Mouse (Mus musculus) embryonic facial prominence, embryonic 10.5 days (tissue): ENCODE measurements around the gene Abcc4. TPM values are rescaled to one million over a fixed set of nuclear protein-coding genes. Genes with fewer than 3 reads are reported as not detected.
A peak's percentile ranks its signal among the peaks of the same experiment; 100 is the strongest.

ENCODE experiments used
- DNase-seq: peaks from one replicate; pipeline ENCODE4 v3.0.0-alpha.2; 2017; ENCODE audit warnings: low spot score
- H3K27ac ChIP-seq: fragments of 300-500 bp; sonication (generic); replicated peaks from 2 replicates; pipeline ENCODE4 v1.5.1; 2016; ENCODE audit warnings: mild to moderate bottlenecking
- H3K27me3 ChIP-seq: fragments of 300-500 bp; sonication (generic); replicated peaks from 2 replicates; pipeline ENCODE4 v1.6.1; 2016; ENCODE audit warnings: low read depth, mild to moderate bottlenecking; ENCODE audit not compliant: poor library complexity, severe bottlenecking
- H3K36me3 ChIP-seq: fragments of 300-500 bp; sonication (generic); replicated peaks from 2 replicates; pipeline ENCODE4 v1.6.1; 2016; ENCODE audit warnings: mild to moderate bottlenecking, moderate library complexity
- H3K4me1 ChIP-seq: fragments of 300-500 bp; sonication (generic); 2 replicates; pipeline ENCODE4 v1.6.1; 2016
- H3K4me3 ChIP-seq: fragments of 300-500 bp; sonication (generic); 2 replicates; pipeline ENCODE4 v1.5.1; 2016; ENCODE audit warnings: mild to moderate bottlenecking, moderate library complexity
- H3K9me3 ChIP-seq: fragments of 300-500 bp; sonication (generic); 2 replicates; pipeline ENCODE4 v1.6.1; 2016; ENCODE audit warnings: mild to moderate bottlenecking
- WGBS: fragments of 180-500 bp; shearing (Covaris S2); methylation state at CpG from one replicate; pipeline ENCODE4 v1.1.7; 2016; 5-methylcytosine and 5-hydroxymethylcytosine counted together
- microRNA-seq: library from miRNA; unstranded; fragments of <30 nt; microRNA quantifications from one replicate; pipeline ENCODE4, GENCODE M21; 2017
- polyA plus RNA-seq: library from polyadenylated mRNA; unstranded; fragments of >200 nt; fragmentation: Nextera tagmentation; extraction: Ambion mirVana; gene quantifications from 2 replicates; pipeline ENCODE4 v1.2.1, GENCODE M21; 2016

Abcc4 gene
- polyA plus RNA-seq, 1 experiment from 2014 or later, result 3.2 TPM

DNA sequence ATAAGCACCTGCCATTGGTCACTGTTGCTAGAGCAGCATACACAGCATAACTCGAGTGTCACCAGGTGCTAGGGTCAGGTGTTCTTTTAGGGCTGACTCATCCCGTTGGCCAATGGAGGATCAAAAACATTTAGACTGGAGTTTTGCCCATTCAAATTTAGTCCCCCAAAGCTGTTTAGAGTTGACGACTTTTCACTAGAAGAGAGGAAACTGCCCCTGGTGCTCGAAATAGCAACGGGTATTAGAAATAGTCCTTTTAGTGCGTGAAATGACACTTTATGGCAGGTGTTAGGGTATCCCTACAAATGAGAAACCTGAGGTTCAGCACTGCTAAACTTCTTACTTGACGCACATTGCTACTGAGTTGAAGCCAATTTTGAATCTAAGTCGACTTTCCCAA is 265.9 kb downstream of the Abcc4 start:
- 82% methylated on average over 8 of the region's 8 CpGs for WGBS
- peaks cover 18% of the 10 kb centered on the region for H3K4me1 ChIP-seq
- no peak for DNase-seq
- H3K9me3 ChIP-seq, result no peaks in the 10 kb centered on the region
- H3K4me3 ChIP-seq, result no peak overlapping the region
- H3K27ac ChIP-seq, result no peak overlapping the region
- peaks cover 83% of the 10 kb centered on the region for H3K27me3 ChIP-seq
- H3K36me3 ChIP-seq, result no peaks in the 10 kb centered on the region

DNA sequence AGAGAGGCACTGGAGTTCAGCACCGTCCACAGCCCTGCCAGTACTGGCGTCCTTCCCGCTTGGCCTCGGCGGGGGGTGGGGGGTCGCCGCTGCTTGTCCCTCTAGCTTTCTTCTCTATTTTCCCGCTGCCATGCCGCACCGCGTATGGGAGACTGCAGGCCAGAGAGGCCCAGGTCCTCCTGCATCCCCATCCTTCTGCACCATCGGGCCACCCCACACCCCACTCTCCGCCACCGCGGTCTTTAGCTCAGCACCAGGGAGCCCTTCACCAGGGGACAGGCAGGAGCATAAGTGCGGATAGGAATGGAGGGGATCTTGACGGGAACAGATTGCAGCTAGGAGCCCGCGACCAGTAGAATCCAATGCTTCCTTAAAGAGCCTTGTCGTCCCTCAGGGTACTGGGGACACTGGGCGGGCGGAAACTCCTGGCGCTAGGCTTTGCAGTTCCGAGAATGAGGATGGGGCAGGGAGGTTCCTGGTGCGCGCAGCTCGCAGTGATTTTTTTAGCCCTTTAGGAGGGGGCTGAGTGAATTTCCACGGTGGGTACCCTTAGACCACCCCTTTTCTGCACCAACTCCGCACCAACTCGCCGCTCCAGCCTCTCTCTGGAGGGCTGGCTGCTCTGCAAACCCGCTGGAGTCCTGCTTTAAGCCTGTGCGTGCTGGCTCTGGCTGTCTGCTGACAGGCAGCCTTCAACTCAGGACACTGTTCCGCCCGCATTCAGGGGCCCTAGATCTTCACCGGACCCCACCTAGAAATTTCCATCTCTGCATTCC is 268.7 kb downstream of the Abcc4 start:
- Histone ChIP-seq H3K4me1 (peaks cover 18% of the 10 kb centered on the region), H3K4me3 (peak overlapping the region; percentile 69), H3K9me3 (no peaks in the 10 kb centered on the region), H3K27ac (peak overlapping the region; percentile 72), H3K36me3 (no peaks in the 10 kb centered on the region), H3K27me3 (peaks cover 98% of the 10 kb centered on the region)
- peak; percentile 60 for DNase-seq
- WGBS, result under 1% methylated on average over 36 of the region's 36 CpGs

DNA sequence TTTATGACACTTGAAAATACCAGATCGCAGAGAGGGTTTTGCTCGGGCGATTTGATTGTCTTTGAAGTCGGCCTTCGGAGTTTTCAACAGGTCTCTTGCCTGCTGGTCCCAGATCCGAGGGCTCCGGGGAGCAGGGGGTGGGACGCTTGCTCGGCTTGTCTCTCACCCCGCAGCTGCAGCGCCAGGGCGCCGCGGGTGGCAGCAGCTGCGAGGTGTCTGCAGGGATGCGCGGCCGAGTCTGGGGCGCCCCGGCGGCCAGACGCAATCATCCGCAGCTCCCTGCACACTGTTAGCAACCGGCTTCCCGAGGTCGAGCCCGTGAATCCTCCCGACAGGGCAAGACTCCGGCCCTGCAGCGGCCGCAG is 269.2 kb downstream of the Abcc4 start:
- under 1% methylated on average over 31 of the region's 31 CpGs for WGBS
- H3K36me3 ChIP-seq, result no peaks in the 10 kb centered on the region
- peak overlapping the region; percentile 69 for H3K4me3 ChIP-seq
- no peaks in the 10 kb centered on the region for H3K9me3 ChIP-seq
- H3K27me3 ChIP-seq, result peaks cover 98% of the 10 kb centered on the region
- H3K4me1 ChIP-seq, result peaks cover 18% of the 10 kb centered on the region
- peak; percentile 76 for DNase-seq
- peak overlapping the region; percentile 72 for H3K27ac ChIP-seq

DNA sequence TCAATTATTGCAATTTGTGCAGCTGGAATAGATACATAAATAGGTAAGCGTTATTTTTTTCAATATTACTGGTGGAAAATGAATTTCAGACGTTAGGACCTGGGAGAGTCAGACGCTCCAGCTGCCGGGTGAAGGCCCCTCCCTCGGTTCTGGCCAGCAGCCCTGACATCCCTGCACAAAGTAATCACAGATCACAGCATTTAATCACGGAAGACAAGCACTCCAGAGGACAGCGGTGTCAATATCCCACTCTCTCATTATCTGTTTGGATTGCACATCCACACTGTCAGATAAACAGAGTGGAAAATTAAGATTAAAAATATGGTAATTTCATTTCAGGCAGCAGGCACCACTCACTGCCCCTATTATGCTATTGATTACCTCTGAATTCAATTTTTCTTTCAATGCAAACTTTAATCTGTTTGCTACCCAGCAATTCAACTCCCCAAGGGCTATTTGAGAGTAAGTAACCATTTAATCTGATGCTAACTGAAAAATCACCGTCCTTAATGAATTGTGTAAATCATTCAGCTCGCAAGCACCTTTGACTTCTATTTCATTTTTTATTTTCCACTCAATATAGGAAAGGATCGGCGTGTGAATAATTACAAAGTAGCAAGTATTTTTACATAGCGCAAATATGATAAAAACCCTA is 270.2 kb downstream of the Abcc4 start:
- 22% methylated on average over 12 of the region's 12 CpGs for WGBS
- DNase-seq, result no peak
- Histone ChIP-seq H3K4me1 (peaks cover 18% of the 10 kb centered on the region), H3K9me3 (no peaks in the 10 kb centered on the region), H3K4me3 (no peak overlapping the region), H3K27ac (no peak overlapping the region), H3K36me3 (no peaks in the 10 kb centered on the region), H3K27me3 (peaks cover 96% of the 10 kb centered on the region)

DNA sequence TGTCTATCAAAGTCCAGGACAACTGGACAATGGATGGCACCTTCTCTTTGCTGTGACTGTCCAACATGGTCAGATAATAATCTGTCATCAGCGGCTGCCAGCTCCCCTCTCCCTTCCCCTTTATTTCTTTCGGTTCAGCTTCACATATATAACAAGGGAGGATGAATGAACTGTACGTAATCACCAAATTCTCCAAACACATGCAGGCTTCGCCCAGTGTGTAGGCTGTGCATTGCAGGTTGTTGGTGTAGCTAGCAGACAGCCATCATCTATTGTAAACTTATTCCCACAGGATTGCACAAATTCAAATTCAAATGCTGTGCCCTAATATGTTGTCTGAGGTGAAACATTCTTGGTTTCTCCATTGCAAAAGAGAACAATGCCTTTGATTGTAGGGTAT is 271.2 kb downstream of the Abcc4 start:
- WGBS, result 80% methylated on average over 4 of the region's 4 CpGs
- H3K4me1 ChIP-seq, result peaks cover 18% of the 10 kb centered on the region
- no peaks in the 10 kb centered on the region for H3K36me3 ChIP-seq
- H3K27me3 ChIP-seq, result peaks cover 94% of the 10 kb centered on the region
- no peak overlapping the region for H3K27ac ChIP-seq
- H3K9me3 ChIP-seq, result no peaks in the 10 kb centered on the region
- no peak overlapping the region for H3K4me3 ChIP-seq
- DNase-seq, result no peak

DNA sequence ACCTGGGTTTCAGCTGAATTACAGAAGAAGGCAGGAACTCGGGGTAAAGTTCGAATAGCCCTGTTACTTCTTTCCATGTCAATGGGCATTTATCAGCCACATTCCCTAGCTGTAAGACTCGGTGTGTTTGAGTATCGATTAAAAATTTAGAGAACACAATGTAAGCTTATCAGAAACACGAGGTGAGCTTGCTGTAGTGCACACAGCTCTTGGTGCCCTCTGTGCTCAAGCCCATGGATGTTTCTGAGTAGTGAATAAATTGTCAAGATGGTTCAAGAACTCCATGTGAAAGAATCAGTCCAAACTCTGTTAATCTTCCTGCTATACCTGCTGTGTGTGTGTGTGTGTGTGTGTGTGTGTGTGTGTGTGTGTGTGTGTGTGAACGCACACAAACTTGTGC is 272.2 kb downstream of the Abcc4 start:
- Histone ChIP-seq H3K27ac (no peak overlapping the region), H3K9me3 (no peaks in the 10 kb centered on the region), H3K4me3 (no peak overlapping the region), H3K27me3 (peaks cover 84% of the 10 kb centered on the region), H3K36me3 (no peaks in the 10 kb centered on the region), H3K4me1 (peaks cover 18% of the 10 kb centered on the region)
- DNase-seq, result no peak
- 39% methylated on average over 6 of the region's 6 CpGs for WGBS

Small RNA genes within 50 kb of the gene (microRNA-seq; reads per million reads assigned to microRNA genes)
- gene Mir6391, result not detected

Other genes starting within 250 kb of the Abcc4 start
- gene Cldn10, start 81.7 kb upstream of the Abcc4 start, polyA plus RNA-seq, result 3.0 and 3.8 TPM in 2 replicates
- gene Dzip1, start 219.2 kb upstream of the Abcc4 start, polyA plus RNA-seq, result 23.3 and 25.5 TPM in 2 replicates
- 32.8 and 36.4 TPM in 2 replicates for gene Dnajc3, start 231.8 kb upstream of the Abcc4 start, polyA plus RNA-seq